Mouse (Mus musculus) lung, postnatal 10 days (tissue): Measurements from ENCODE around the gene Adcy1.

Experiments used
- DNase-seq: peaks from one replicate; pipeline ENCODE4 v3.0.0; 2021

Gene Adcy1

DNA sequence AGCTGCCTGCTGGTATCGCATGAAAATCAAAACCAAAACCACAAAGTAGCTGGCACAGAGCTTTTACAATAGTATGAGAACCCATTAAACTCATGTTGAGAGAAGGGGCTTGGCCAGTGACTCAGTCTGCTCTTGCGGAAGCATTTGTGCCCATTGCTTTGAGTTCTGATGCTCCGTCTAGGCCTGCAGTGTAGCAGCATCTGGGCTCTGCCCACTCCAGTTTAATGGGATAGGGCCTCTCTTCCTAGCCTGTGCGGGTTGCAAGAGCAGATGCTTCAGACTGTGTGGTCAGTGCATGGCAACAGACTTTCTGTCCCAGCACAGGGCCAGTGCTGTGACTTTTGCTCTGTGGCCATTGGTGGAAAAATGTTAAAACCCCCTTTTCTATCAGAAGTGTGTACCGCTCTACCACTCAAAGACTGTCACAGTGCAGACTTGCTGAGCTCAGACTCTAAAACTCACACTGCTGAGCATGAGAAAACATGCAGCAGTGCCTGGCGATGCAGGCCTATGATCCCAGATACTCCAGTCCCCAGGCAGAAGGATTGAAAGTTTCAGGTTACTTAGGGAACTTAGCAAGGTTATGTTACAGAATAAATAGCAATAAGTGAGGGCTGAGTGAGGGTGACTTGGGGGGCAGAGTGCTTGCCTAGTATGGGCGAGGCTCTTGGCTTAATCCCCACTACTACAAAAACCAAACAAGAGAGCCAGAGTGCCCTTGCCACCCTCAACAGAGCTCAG, 163.7 kb downstream of the Adcy1 start:
- DNase-seq, result no peak

- DNase-seq, result no peak
Observed at GRCm38 (mm10) chr11:7228107-7228506, 164.8 kb downstream of the Adcy1 start.
